Mouse (Mus musculus) stomach, postnatal 0 days (tissue): ENCODE data around the gene Tmem184b.

Experiments used
- CTCF ChIP-seq: IDR thresholded peaks from 2 replicates; pipeline ENCODE4 v1.5.1; 2016; ENCODE audit warnings: antibody characterized with exemption, low read depth, mild to moderate bottlenecking, moderate library complexity
- EP300 ChIP-seq: optimal IDR thresholded peaks from 2 replicates; pipeline ENCODE3; 2016; ENCODE audit warnings: antibody characterized with exemption

- TF ChIP-seq CTCF = no peak
- no peak for TF ChIP-seq EP300
These were observed 42.3 kb downstream of the Tmem184b start for GRCm38 (mm10) chr15:79361023-79361422.
